34 mouse cellular contexts compared by ENCODE assay signal in the genomic region with DNA sequence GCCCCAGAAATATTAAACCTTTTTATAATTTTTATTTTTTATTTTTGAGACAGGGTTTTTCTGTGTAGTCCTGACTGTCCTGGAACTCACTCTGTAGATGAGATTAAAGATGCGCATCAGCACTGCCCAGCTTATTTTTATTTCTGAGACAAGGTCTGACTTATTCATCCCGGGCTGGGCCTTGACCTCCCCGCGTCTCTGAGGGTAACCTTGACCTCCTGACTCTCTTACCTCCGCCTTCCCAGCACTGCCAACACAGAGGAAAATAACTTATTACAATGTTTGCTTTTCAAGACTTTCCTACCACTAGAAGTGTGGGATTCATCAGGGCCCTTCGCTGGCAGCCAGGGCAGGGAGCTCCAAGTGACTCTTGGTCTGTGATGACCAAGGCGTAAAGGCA. TPM values are rescaled to one million over a fixed set of nuclear protein-coding genes. Genes with fewer than 3 reads are reported as not detected.
DNase-seq lines count a peak whose midpoint lies in the region; ATAC-seq and TF ChIP-seq lines count a peak whose summit lies in the region.
"Had no signal": no experiment of that assay in that cellular context is flagged by ENCODE, and none has a peak within 500 bp of the region (broad histone marks: within the 10 kb centered on the region; RNA-seq: fewer than 3 reads in every experiment).

No protein-coding gene starts in this region.

- no peak overlapping the region for H3K4me2 ChIP-seq in heart, embryonic 13.5 days
- H3K4me2 ChIP-seq: forebrain, embryonic 15.5 days; hindbrain, embryonic 14.5 days had no signal

- H3K36me3 ChIP-seq in heart, embryonic 13.5 days: peaks cover 2% of the 10 kb centered on the region; the same call in 1 of the 2 replicates
- H3K36me3 ChIP-seq in heart, adult 2 months (ENCODE audit: control insufficient read depth, insufficient read depth, low read length): no peaks in the 10 kb centered on the region
- H3K36me3 ChIP-seq: forebrain, embryonic 15.5 days had no signal

- no peaks in the 10 kb centered on the region for H3K9me3 ChIP-seq in heart, embryonic 13.5 days
- H3K9me3 ChIP-seq: forebrain, embryonic 10.5 days; forebrain, embryonic 15.5 days had no signal

- intact Hi-C loops in heart, adult 2 months (cut with DNase I): loop anchor here (10.0 kb wide), 1 partner anchor 49 kb away; no protein-coding TSS in a partner anchor

- no peak for TF ChIP-seq CTCF in heart, adult 2 months (IDR thresholded peaks at IDR 0.05)

- no peak for ATAC-seq in heart, embryonic 13.5 days (ENCODE audit: extremely low read depth, insufficient number of reproducible peaks, low FRiP score, low TSS enrichment)
- ATAC-seq: activated CD4-positive, CD25-positive, alpha-beta regulatory T cell, adult 4 months; CD4-positive, CD25-positive, alpha-beta regulatory T cell, adult 4 months; forebrain, embryonic 15.5 days; hindbrain, postnatal 0 days; inflammation-experienced regulatory T-cells, adult 6 months; intestine, embryonic 16.5 days had no signal

- H3K9ac ChIP-seq in heart, embryonic 13.5 days: no peak overlapping the region
- no peak overlapping the region for H3K9ac ChIP-seq in heart, adult 2 months (ENCODE audit: low read depth, low read length)
- H3K9ac ChIP-seq: forebrain, embryonic 15.5 days; hindbrain, embryonic 14.5 days had no signal

- DNase-seq in heart, adult 2 months: no peak
- DNase-seq in adrenal gland, adult 2 months: peak; percentile 81
- peak; percentile 41 for DNase-seq in adrenal gland, postnatal 10 days
- peak; percentile 54 to 60 for DNase-seq in adrenal gland, postnatal 36 days
- DNase-seq in cerebellum, postnatal 14 days: no peak
- no peak for DNase-seq in embryo, embryonic 10.5 days (ENCODE audit: low spot score)
- DNase-seq: cerebellum, adult 11 months; cerebellum, adult 2 months; cerebellum, adult 9-11 months; cerebellum, postnatal 36 days; gastrocnemius, postnatal 10 days; gastrocnemius, postnatal 36 days; heart, postnatal 10 days; heart, postnatal 4 days; kidney, adult 18-20 months had no signal

- H3K79me2 ChIP-seq in heart, adult 2 months (replicated peaks; ENCODE audit: control insufficient read depth, insufficient read depth, low read length): no peaks in the 10 kb centered on the region

- no peak overlapping the region for H3K4me3 ChIP-seq in heart, embryonic 13.5 days
- no peak overlapping the region for H3K4me3 ChIP-seq in heart, adult 2 months
- H3K4me3 ChIP-seq: forebrain, embryonic 10.5 days; forebrain, embryonic 15.5 days had no signal

- H3K4me1 ChIP-seq in heart, embryonic 13.5 days: peaks cover 28% of the 10 kb centered on the region
- H3K4me1 ChIP-seq in heart, adult 2 months (ENCODE audit: control insufficient read depth, insufficient read depth, low read length): no peaks in the 10 kb centered on the region
- H3K4me1 ChIP-seq: forebrain, embryonic 10.5 days; forebrain, embryonic 15.5 days had no signal

- no peak for TF ChIP-seq EP300 in heart, adult 2 months (IDR thresholded peaks at IDR 0.05; ENCODE audit: insufficient read depth, low read depth, low read length)

- peak overlapping the region; percentile 58; the same call in 1 of the 2 replicates for H3K27ac ChIP-seq in heart, embryonic 13.5 days (replicated peaks)
- no peak overlapping the region for H3K27ac ChIP-seq in heart, adult 2 months
- H3K27ac ChIP-seq: forebrain, embryonic 10.5 days; forebrain, embryonic 15.5 days; hindbrain, embryonic 14.5 days; hindbrain, postnatal 0 days; kidney, postnatal 0 days had no signal

- TF ChIP-seq POLR2A in heart, adult 2 months (IDR thresholded peaks at IDR 0.05; ENCODE audit: insufficient read depth, low read depth, low read length): no peak

- 86% methylated on average over 7 of the region's 7 CpGs for WGBS in heart, embryonic 13.5 days
- 82% methylated on average over 7 of the region's 7 CpGs for WGBS in heart, adult 2 months

- H3K27me3 ChIP-seq in heart, embryonic 13.5 days (replicated peaks): no peaks in the 10 kb centered on the region
- H3K27me3 ChIP-seq in heart, adult 2 months (ENCODE audit: control insufficient read depth, insufficient read depth, low read length): no peaks in the 10 kb centered on the region
- H3K27me3 ChIP-seq: forebrain, embryonic 15.5 days had no signal

RNA-seq across cellular contexts. Expression of gene Mef2d, which starts 16.0 kb away (rescaled TPM):
- polyA plus RNA-seq in heart, embryonic 13.5 days (2015; fragmentation: Nextera tagmentation; extraction: Ambion mirVana): 35.5 and 37.1 TPM in 2 replicates
- total RNA-seq in heart, adult 2 months (2021): 100 to 1,000 TPM; 118 to 129 TPM
- polyA plus RNA-seq in heart, adult 2 months (2012; rRNA removed): 119 and 122 TPM in 2 replicates
- 100 to 1,000 TPM in 1 of 2 experiments, 10 to 100 TPM in 1; 78.4 to 114 TPM for total RNA-seq in adrenal gland, adult 2 months (2021)
- polyA plus RNA-seq in adrenal gland, adult 2 months (2012; rRNA removed): 173 and 185 TPM in 2 replicates
- total RNA-seq in adrenal gland, postnatal 10 days (2021): 10 to 100 TPM; 85.7 to 86.6 TPM
- 10 to 100 TPM; 85.1 to 99.4 TPM for total RNA-seq in adrenal gland, postnatal 36 days (2021)

RNA-seq across cellular contexts. Expression of gene Iqgap3, which starts 44.4 kb away (rescaled TPM):
- 22.7 and 24.2 TPM in 2 replicates for polyA plus RNA-seq in heart, embryonic 13.5 days (2015; fragmentation: Nextera tagmentation; extraction: Ambion mirVana)
- under 1 TPM; 0.21 to 0.45 TPM for total RNA-seq in heart, adult 2 months (2021)
- polyA plus RNA-seq in heart, adult 2 months (2012; rRNA removed): 0.64 and 1.1 TPM in 2 replicates
- 1 to 10 TPM in 1 of 2 experiments, under 1 TPM in 1; 0.69 to 1.1 TPM for total RNA-seq in adrenal gland, adult 2 months (2021)
- 3.0 and 3.6 TPM in 2 replicates for polyA plus RNA-seq in adrenal gland, adult 2 months (2012; rRNA removed)
- 10 to 100 TPM in 1 of 2 experiments, 1 to 10 TPM in 1; 6.9 to 11.5 TPM for total RNA-seq in adrenal gland, postnatal 10 days (2021)
- 1 to 10 TPM; 2.1 to 2.2 TPM for total RNA-seq in adrenal gland, postnatal 36 days (2021)

RNA-seq across cellular contexts. Expression of gene Ttc24, which starts 48.1 kb away (rescaled TPM):
- polyA plus RNA-seq in heart, embryonic 13.5 days (2015; fragmentation: Nextera tagmentation; extraction: Ambion mirVana): not detected in 2 replicates
- not detected for total RNA-seq in heart, adult 2 months (2021)
- polyA plus RNA-seq in heart, adult 2 months (2012; rRNA removed): 0.29 TPM in 1 of 2 replicates, not detected in the other
- total RNA-seq in adrenal gland, adult 2 months (2021): not detected
- not detected in 2 replicates for polyA plus RNA-seq in adrenal gland, adult 2 months (2012; rRNA removed)
- not detected for total RNA-seq in adrenal gland, postnatal 10 days (2021)
- not detected for total RNA-seq in adrenal gland, postnatal 36 days (2021)
- total RNA-seq: adrenal gland, adult 18-20 months; gastrocnemius, adult 18-20 months; gastrocnemius, postnatal 10 days; gastrocnemius, postnatal 36 days; granulocyte monocyte progenitor cell, adult 5-6 weeks; heart, postnatal 10 days; heart, postnatal 4 days; hindbrain, postnatal 0 days; MEL had no signal
- polyA plus RNA-seq: activated CD4-positive, CD25-positive, alpha-beta regulatory T cell, adult 4 months; C2C12; CD4-positive, CD25-positive, alpha-beta regulatory T cell, adult 4 months; cerebellum, adult 2 months; cortical plate, adult 2 months; forebrain, embryonic 10.5 days; forebrain, embryonic 15.5 days; heart, embryonic 14.5 days; hindbrain, embryonic 11.5 days; hindbrain, embryonic 14.5 days; hindbrain, postnatal 0 days; inflammation-experienced regulatory T-cells, adult 6 months; intestine, embryonic 16.5 days; kidney, embryonic 14.5 days; kidney, postnatal 0 days had no signal

Comparison
In these comparisons a context has a peak if more than half of its experiments do, and no peak if none do; other contexts are left out.
1. DNase-seq: peak in adrenal gland, adult 2 months (single experiment), adrenal gland, postnatal 10 days (single experiment) and adrenal gland, postnatal 36 days (2 of 2); none in heart, adult 2 months (0 of 2), cerebellum, postnatal 14 days (0 of 2) and embryo, embryonic 10.5 days (single experiment).